Mouse (Mus musculus) inflammation-experienced regulatory T-cells, adult 6 months (primary cell): ENCODE data around the gene Lrrc30. TPM values are rescaled to one million over a fixed set of nuclear protein-coding genes. Genes with fewer than 3 reads are reported as not detected.

ENCODE experiments used
- ATAC-seq: one replicate; pipeline ENCODE4 v1.8.0; 2017
- polyA plus RNA-seq, 3 experiments: library from polyadenylated mRNA; unstranded; fragments of 100-300 nt; shearing (Covaris generic); gene quantifications; one replicate each; pipeline ENCODE4 v1.2.1; 2017

Gene Lrrc30
- polyA plus RNA-seq, 3 experiments from 2014 or later: not detected

- no peak for ATAC-seq
Observed at GRCm38 (mm10) chr17:67582681-67583356, 49.7 kb downstream of the Lrrc30 start.

DNA sequence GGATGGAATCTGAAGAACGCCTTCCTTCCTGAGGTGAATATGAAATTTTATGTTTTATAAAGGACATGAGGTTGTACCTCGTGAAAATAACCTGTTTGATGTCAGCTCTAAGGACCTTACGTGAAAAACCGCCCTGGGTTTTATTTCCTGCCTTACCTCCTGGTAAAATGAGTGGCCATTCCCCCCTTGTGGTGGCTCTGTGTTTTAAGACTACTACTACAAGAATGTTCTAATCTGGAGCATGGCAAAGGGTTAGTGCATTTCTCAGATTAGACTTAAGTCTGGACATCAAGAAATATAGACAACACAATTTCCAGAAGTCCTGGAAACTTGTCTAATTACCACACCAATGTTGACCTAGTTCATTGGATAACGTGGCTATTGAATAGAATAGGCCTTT is 50.7 kb downstream of the Lrrc30 start:
- ATAC-seq: no peak

Other genes starting within 250 kb of the Lrrc30 start
- gene Lama1, start 64.5 kb upstream of the Lrrc30 start, polyA plus RNA-seq: not detected